Mouse (Mus musculus) midbrain, embryonic 11.5 days (tissue): ENCODE data around the gene Gm20605. TPM values are rescaled to one million over a fixed set of nuclear protein-coding genes. Genes with fewer than 3 reads are reported as not detected.

ENCODE experiments used
- ATAC-seq: fragments of 200-750 bp; cut with Nextera tagmentation; 2 replicates; pipeline ENCODE4 v1.8.0; 2017; ENCODE audit warnings: moderate TSS enrichment, moderate library complexity; ENCODE audit not compliant: low FRiP score
- DNase-seq: peaks from one replicate; pipeline ENCODE4 v3.0.0; 2015; ENCODE audit warnings: low spot score; ENCODE audit errors: missing footprints
- H3K27ac ChIP-seq: fragments of 300-500 bp; sonication (generic); 2 replicates; pipeline ENCODE4 v1.5.1; 2014; ENCODE audit warnings: low read depth, low read length
- H3K27me3 ChIP-seq: fragments of 300-500 bp; sonication (generic); 2 replicates; pipeline ENCODE4 v1.6.1; 2014; ENCODE audit warnings: mild to moderate bottlenecking, low read length, moderate library complexity, mixed read lengths; ENCODE audit not compliant: control insufficient read depth, insufficient read depth
- H3K36me3 ChIP-seq: fragments of 300-500 bp; sonication (generic); 2 replicates; pipeline ENCODE4 v1.6.1; 2014; ENCODE audit warnings: mild to moderate bottlenecking, low read length, moderate library complexity, mixed read lengths; ENCODE audit not compliant: control insufficient read depth, insufficient read depth
- H3K4me1 ChIP-seq: fragments of 300-500 bp; sonication (generic); 2 replicates; pipeline ENCODE4 v1.6.1; 2014; ENCODE audit warnings: low read length; ENCODE audit not compliant: control insufficient read depth, insufficient read depth
- H3K4me2 ChIP-seq: fragments of 300-500 bp; sonication (generic); 2 replicates; pipeline ENCODE4 v1.6.1; 2014; ENCODE audit warnings: mild to moderate bottlenecking, moderate library complexity
- H3K4me3 ChIP-seq: fragments of 300-500 bp; sonication (generic); 2 replicates; pipeline ENCODE4 v1.5.1; 2014; ENCODE audit warnings: low read depth, low read length
- H3K9ac ChIP-seq: fragments of 300-500 bp; sonication (generic); 2 replicates; pipeline ENCODE4 v1.6.1; 2014; ENCODE audit warnings: low read length
- H3K9me3 ChIP-seq: fragments of 300-500 bp; sonication (generic); 2 replicates; pipeline ENCODE4 v1.6.1; 2016; ENCODE audit warnings: low read length; ENCODE audit not compliant: control insufficient read depth
- WGBS: fragments of 180-500 bp; shearing (Covaris S2); extraction: QIAGEN DNeasy Blood & Tissue Kit; methylation state at CpG from one replicate; pipeline ENCODE4 v1.1.7; 2014; 5-methylcytosine and 5-hydroxymethylcytosine counted together
- polyA plus RNA-seq: library from polyadenylated mRNA; unstranded; fragments of >200 nt; fragmentation: Nextera tagmentation; extraction: Ambion mirVana; gene quantifications from 2 replicates; pipeline ENCODE4 v1.2.1, GENCODE M21; 2014

The Gm20605 gene
- polyA plus RNA-seq, 1 experiment from 2014 or later: 4.5 TPM

DNA sequence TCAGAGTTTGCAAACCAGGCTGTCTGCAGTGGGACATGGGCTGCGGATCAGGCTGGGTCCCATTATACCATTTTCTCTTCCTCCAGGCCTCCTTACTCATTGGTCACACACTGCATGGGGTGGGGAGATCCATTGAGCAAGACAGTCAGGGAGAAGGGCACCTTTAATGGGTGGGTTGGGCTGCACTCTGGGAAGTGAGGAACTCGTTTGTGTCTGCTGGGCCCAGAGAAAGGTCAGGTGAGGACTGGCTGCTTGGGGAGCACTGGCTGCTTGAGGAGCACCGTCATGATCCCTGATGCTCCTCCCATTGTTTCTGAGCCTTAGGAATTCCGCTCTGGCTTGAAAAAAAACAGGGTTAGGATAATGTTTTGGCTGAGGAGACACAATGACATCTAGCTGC lies 13.9 kb downstream of the Gm20605 start:
- no peak overlapping the region for H3K27ac ChIP-seq
- DNase-seq (no peak), ATAC-seq (no peak)
- WGBS: 58% methylated on average over 4 of the region's 4 CpGs
- H3K36me3 ChIP-seq: peaks cover 25% of the 10 kb centered on the region
- H3K9ac ChIP-seq: no peak overlapping the region
- H3K4me2 ChIP-seq: no peak overlapping the region
- no peaks in the 10 kb centered on the region for H3K9me3 ChIP-seq
- no peak overlapping the region for H3K4me3 ChIP-seq
- H3K4me1 ChIP-seq: 0 out of 2 replicates have a peak, but pooled peaks cover 2% of the 10 kb centered on the region
- H3K27me3 ChIP-seq: peaks cover 27% of the 10 kb centered on the region

DNA sequence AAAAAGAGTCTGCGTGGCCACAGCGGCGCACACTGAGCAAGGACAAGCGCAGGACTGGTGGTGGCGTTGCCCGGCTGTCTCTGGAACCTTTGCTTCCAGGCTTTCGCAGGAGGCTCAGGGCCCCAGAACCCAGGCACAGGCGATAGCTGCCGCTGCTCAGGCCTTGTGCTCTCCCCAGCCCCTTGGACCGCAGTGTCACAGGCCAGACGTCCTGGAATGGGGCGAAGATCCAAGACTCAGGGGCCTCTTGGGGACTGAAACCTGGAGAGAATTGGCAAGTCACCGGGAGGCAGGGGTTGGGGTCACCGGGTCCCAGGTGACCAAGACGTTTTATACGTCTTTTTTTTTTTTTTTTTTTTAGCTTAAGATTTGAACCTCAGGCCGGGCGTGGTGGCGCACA lies 15.5 kb downstream of the Gm20605 start:
- no peak for ATAC-seq
- Histone ChIP-seq H3K27me3 (peaks cover 27% of the 10 kb centered on the region), H3K9me3 (no peaks in the 10 kb centered on the region), H3K27ac (no peak overlapping the region), H3K4me2 (no peak overlapping the region), H3K4me1 (peaks cover 4% of the 10 kb centered on the region; the same call in 1 of the 2 replicates), H3K9ac (no peak overlapping the region), H3K36me3 (peaks cover 17% of the 10 kb centered on the region), H3K4me3 (no peak overlapping the region)
- peak; percentile 89 for DNase-seq
- WGBS: 32% methylated on average over 19 of the region's 19 CpGs

GRCm38 (mm10) chr5:137645091-137645651 lies 16.2 kb downstream of the Gm20605 start:
- no peak for ATAC-seq
- Histone ChIP-seq H3K4me3 (0 out of 2 replicates have a peak overlapping the region, but pooled peaks have one; percentile 14), H3K9ac (no peak overlapping the region), H3K36me3 (peaks cover 12% of the 10 kb centered on the region), H3K4me1 (peaks cover 11% of the 10 kb centered on the region), H3K27me3 (peaks cover 27% of the 10 kb centered on the region), H3K9me3 (no peaks in the 10 kb centered on the region), H3K27ac (no peak overlapping the region), H3K4me2 (peak overlapping the region; percentile 33)
- peak; percentile 92 for DNase-seq
- 3% methylated on average over 44 of the region's 44 CpGs for WGBS

DNA sequence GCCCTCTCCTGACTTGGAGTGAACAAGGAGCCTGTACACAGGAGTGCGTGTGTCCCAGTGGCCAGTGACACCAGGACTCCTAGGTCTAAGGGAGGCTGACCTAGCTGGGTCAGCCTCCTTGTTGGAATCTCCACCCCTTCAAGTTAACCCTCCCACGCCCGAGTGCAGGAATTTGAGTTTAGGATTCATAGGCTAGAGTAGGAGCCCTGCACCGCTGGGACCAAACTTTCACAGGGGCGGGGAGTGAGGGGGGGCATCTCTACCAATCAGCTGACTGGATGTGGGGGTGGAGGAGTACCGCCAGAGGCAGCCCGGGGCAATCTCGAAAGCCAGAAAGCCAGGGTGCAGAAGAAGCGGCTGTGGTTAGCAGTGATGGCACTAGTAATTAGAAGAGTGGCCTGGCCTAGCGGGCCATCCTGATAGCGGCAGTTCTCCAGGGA lies 16.7 kb downstream of the Gm20605 start, which contains the start of gene Irs3:
Gene Irs3, minus strand, starts transcription at position 63 of the 440 bp plus-strand sequence.
- H3K27me3 ChIP-seq: peaks cover 27% of the 10 kb centered on the region

GRCm38 (mm10) chr5:137647827-137648601 lies 19.0 kb downstream of the Gm20605 start:
- ATAC-seq (no peak), DNase-seq (no peak)
- H3K36me3 ChIP-seq: peaks cover 2% of the 10 kb centered on the region; the same call in 1 of the 2 replicates
- peaks cover 27% of the 10 kb centered on the region for H3K27me3 ChIP-seq
- H3K9ac ChIP-seq: no peak overlapping the region
- peaks cover 15% of the 10 kb centered on the region for H3K4me1 ChIP-seq
- H3K27ac ChIP-seq: no peak overlapping the region
- no peaks in the 10 kb centered on the region for H3K9me3 ChIP-seq
- no peak overlapping the region for H3K4me3 ChIP-seq
- no peak overlapping the region for H3K4me2 ChIP-seq
- 78% methylated on average over 9 of the region's 9 CpGs for WGBS

More for the DNA sequence above, 16.7 kb downstream of the Gm20605 start, which contains the start of gene Irs3:
- Histone ChIP-seq H3K36me3 (peaks cover 7% of the 10 kb centered on the region), H3K9ac (no peak within 1 kb of the TSS), H3K27ac (no peak within 1 kb of the TSS), H3K4me1 (peaks cover 15% of the 10 kb centered on the region), H3K4me3 (0 out of 2 replicates have a peak within 1 kb of the TSS, but pooled peaks have one; percentile 14), H3K9me3 (no peaks in the 10 kb centered on the region), H3K4me2 (peak within 1 kb of the TSS; percentile 33)
- ATAC-seq (no peak), DNase-seq (no peak)
- WGBS: 13% methylated on average over 11 of the region's 11 CpGs

- peaks cover 2% of the 10 kb centered on the region; the same call in 1 of the 2 replicates for H3K36me3 ChIP-seq
- H3K9me3 ChIP-seq: no peaks in the 10 kb centered on the region
- peaks cover 21% of the 10 kb centered on the region for H3K27me3 ChIP-seq
- 19% methylated on average over 4 of the region's 4 CpGs for WGBS
- H3K4me2 ChIP-seq: no peak overlapping the region
- DNase-seq (no peak), ATAC-seq (no peak)
- peaks cover 15% of the 10 kb centered on the region for H3K4me1 ChIP-seq
- no peak overlapping the region for H3K4me3 ChIP-seq
- no peak overlapping the region for H3K9ac ChIP-seq
- H3K27ac ChIP-seq: no peak overlapping the region
Measured at GRCm38 (mm10) chr5:137649251-137649650, 20.3 kb downstream of the Gm20605 start.

- WGBS: 11% methylated on average over 18 of the region's 18 CpGs
- no peak overlapping the region for H3K4me3 ChIP-seq
- H3K4me2 ChIP-seq: 0 out of 2 replicates have a peak overlapping the region, but pooled peaks have one; percentile 11
- H3K27ac ChIP-seq: no peak overlapping the region
- peaks cover 2% of the 10 kb centered on the region; the same call in 1 of the 2 replicates for H3K36me3 ChIP-seq
- peak; percentile 51; the same call in 1 of the 2 replicates for ATAC-seq
- no peaks in the 10 kb centered on the region for H3K9me3 ChIP-seq
- H3K27me3 ChIP-seq: peaks cover 15% of the 10 kb centered on the region
- H3K4me1 ChIP-seq: peaks cover 15% of the 10 kb centered on the region
- DNase-seq: peak; percentile 89
- H3K9ac ChIP-seq: peak overlapping the region; percentile 33; the same call in 1 of the 2 replicates
Measured at GRCm38 (mm10) chr5:137649669-137650571, 20.9 kb downstream of the Gm20605 start.

GRCm38 (mm10) chr5:137652474-137652873 lies 23.5 kb downstream of the Gm20605 start:
- Histone ChIP-seq H3K36me3 (peaks cover 2% of the 10 kb centered on the region; the same call in 1 of the 2 replicates), H3K9ac (no peak overlapping the region), H3K27me3 (no peaks in the 10 kb centered on the region), H3K27ac (no peak overlapping the region), H3K4me1 (peaks cover 13% of the 10 kb centered on the region), H3K9me3 (no peaks in the 10 kb centered on the region), H3K4me2 (no peak overlapping the region), H3K4me3 (no peak overlapping the region)
- DNase-seq (peak; percentile 95), ATAC-seq (0 out of 2 replicates have a peak, but pooled peaks have one; percentile 47)
- WGBS: 26% methylated on average over 3 of the region's 3 CpGs
